Mouse (Mus musculus): ENCODE data around the gene Gm6351.
"Not testable (repeated sequence)": the region's sequence is repeated elsewhere in the genome, so short reads cannot be mapped to it uniquely, and the experiment has no call there.

Gene Gm6351

GRCm38 (mm10) chr5:94076085-94076484 is at the start of gene Gm6351:
Gm6351 (plus strand) TSS chr5:94076385.
- not testable (repeated sequence) for DNase-seq (ENCODE audit: low read depth, low spot score)

- not testable (repeated sequence) for DNase-seq (ENCODE audit: low read depth, low spot score)
These were observed 5.7 kb upstream of the Gm6351 start, which contains the start of gene BC061212 for GRCm38 (mm10) chr5:94070445-94070844. BC061212 (minus strand) TSS chr5:94070545.
